Comparison of ENCODE assay signal across 8 mouse cellular contexts in genomic region chr17:23740598-23741021, GRCm38 (mm10). TPM values are rescaled to one million over a fixed set of nuclear protein-coding genes. Genes with fewer than 3 reads are reported as not detected.
A peak's percentile ranks its signal among the peaks of the same experiment; 100 is the strongest.
DNase-seq lines count a peak whose midpoint lies in the region; ATAC-seq and TF ChIP-seq lines count a peak whose summit lies in the region.

Paqr4 (minus strand) TSS chr17:23740867.

- WGBS in embryonic facial prominence, embryonic 15.5 days = 5% methylated on average over 13 of the region's 13 CpGs
- WGBS in hindbrain, embryonic 10.5 days = 9% methylated on average over 13 of the region's 13 CpGs
- WGBS in neural tube, embryonic 14.5 days = 4% methylated on average over 13 of the region's 13 CpGs

- H3K27me3 ChIP-seq in embryonic facial prominence, embryonic 15.5 days = peaks cover 54% of the 10 kb centered on the region
- H3K27me3 ChIP-seq in hindbrain, embryonic 10.5 days (ENCODE audit: insufficient read depth, poor library complexity, severe bottlenecking) = peaks cover 85% of the 10 kb centered on the region
- H3K27me3 ChIP-seq in neural tube, embryonic 14.5 days (ENCODE audit: control insufficient read depth, insufficient read depth, low read length) = peaks cover 33% of the 10 kb centered on the region

- in situ Hi-C loops in ES-E14 (cut with MboI; ENCODE audit: low sequenced_read_pairs in 2 of 2, unreplicated experiment in 2 of 2) = no loop called here

- ATAC-seq in embryonic facial prominence, embryonic 15.5 days (ENCODE audit: insufficient number of reproducible peaks, low FRiP score, low TSS enrichment, low read depth) = peak; percentile 25
- peak; percentile 16 for ATAC-seq in neural tube, embryonic 14.5 days (ENCODE audit: low read depth)

- H3K9ac ChIP-seq in ES-E14 (ENCODE audit: insufficient read depth, low read depth, low read length, poor library complexity, severe bottlenecking) = peak within 1 kb of the TSS; percentile 45
- peak within 1 kb of the TSS; percentile 39 for H3K9ac ChIP-seq in embryonic facial prominence, embryonic 15.5 days
- H3K9ac ChIP-seq in neural tube, embryonic 14.5 days (replicated peaks; ENCODE audit: low read depth, low read length) = peak within 1 kb of the TSS; percentile 70

- H3K27ac ChIP-seq in gastrocnemius, adult 2 months = peak within 1 kb of the TSS; percentile 91
- no peak within 1 kb of the TSS for H3K27ac ChIP-seq in ES-E14 (ENCODE audit: insufficient read depth, low read depth, low read length, poor library complexity, severe bottlenecking)
- H3K27ac ChIP-seq in embryonic facial prominence, embryonic 15.5 days (replicated peaks) = peak within 1 kb of the TSS; percentile 55; the same call in 1 of the 2 replicates
- peak within 1 kb of the TSS; percentile 88 for H3K27ac ChIP-seq in hindbrain, embryonic 10.5 days
- H3K27ac ChIP-seq in neural tube, embryonic 14.5 days (ENCODE audit: low read depth, low read length) = peak within 1 kb of the TSS; percentile 40

- peaks cover 0 to 20% of the 10 kb centered on the region in 2 experiments; a peak in 1 of 4 replicates for H3K4me1 ChIP-seq in ES-E14 (ENCODE audit: control insufficient read depth in 2 of 2, insufficient read depth in 2 of 2, low read length in 2 of 2, poor library complexity in 1 of 2)
- peaks cover 59% of the 10 kb centered on the region for H3K4me1 ChIP-seq in embryonic facial prominence, embryonic 15.5 days
- H3K4me1 ChIP-seq in hindbrain, embryonic 10.5 days (replicated peaks) = peaks cover 60% of the 10 kb centered on the region
- peaks cover 27% of the 10 kb centered on the region for H3K4me1 ChIP-seq in neural tube, embryonic 14.5 days (ENCODE audit: control insufficient read depth, insufficient read depth, low read length)

- no peaks in the 10 kb centered on the region for H3K9me3 ChIP-seq in ES-E14 (ENCODE audit: control insufficient read depth, insufficient read depth, low read depth, low read length)
- no peaks in the 10 kb centered on the region for H3K9me3 ChIP-seq in embryonic facial prominence, embryonic 15.5 days (replicated peaks)
- peaks cover 4% of the 10 kb centered on the region; the same call in 1 of the 2 replicates for H3K9me3 ChIP-seq in hindbrain, embryonic 10.5 days
- H3K9me3 ChIP-seq in neural tube, embryonic 14.5 days (ENCODE audit: control insufficient read depth, low read length) = no peaks in the 10 kb centered on the region

- intact Hi-C loops in gastrocnemius, adult 2 months (cut with DNase I) = no loop called here
- intact Hi-C loops in gastrocnemius, postnatal 36 days (cut with DNase I) = loop anchor here (5.0 kb wide), 1 partner anchor 57 kb away; no protein-coding TSS in a partner anchor

- TF ChIP-seq CTCF in gastrocnemius, adult 2 months (IDR thresholded peaks at IDR 0.05) = no peak

- peak within 1 kb of the TSS; percentile 86 for H3K4me3 ChIP-seq in gastrocnemius, adult 2 months
- peak within 1 kb of the TSS; percentile 66 to 80 for H3K4me3 ChIP-seq in ES-E14 (ENCODE audit: insufficient read depth in 1 of 2, low read depth in 1 of 2, low read length in 2 of 2, poor library complexity in 1 of 2, severe bottlenecking in 1 of 2)
- H3K4me3 ChIP-seq in embryonic facial prominence, embryonic 15.5 days (replicated peaks) = peak within 1 kb of the TSS; percentile 60
- H3K4me3 ChIP-seq in hindbrain, embryonic 10.5 days = peak within 1 kb of the TSS; percentile 64
- H3K4me3 ChIP-seq in neural tube, embryonic 14.5 days (ENCODE audit: low read depth, low read length) = peak within 1 kb of the TSS; percentile 81

- DNase-seq in gastrocnemius, adult 2 months = no peak
- DNase-seq in gastrocnemius, postnatal 36 days = no peak
- DNase-seq in ES-E14 (ENCODE audit: low read depth, low spot score) (no peak), liver (peak; percentile 72)
- no peak for DNase-seq in hindbrain, embryonic 10.5 days (ENCODE audit: low spot score)
- no peak for DNase-seq in frontal cortex, postnatal 25 days (ENCODE audit: low spot score in 2 of 2)

- H3K4me2 ChIP-seq in embryonic facial prominence, embryonic 15.5 days (replicated peaks) = peak within 1 kb of the TSS; percentile 98
- peak within 1 kb of the TSS; percentile 79 for H3K4me2 ChIP-seq in neural tube, embryonic 14.5 days (ENCODE audit: low read depth, low read length)

- peaks cover 4% of the 10 kb centered on the region; the same call in 1 of the 2 replicates for H3K36me3 ChIP-seq in ES-E14 (ENCODE audit: control insufficient read depth, insufficient read depth, low read length, poor library complexity, severe bottlenecking)
- peaks cover 6% of the 10 kb centered on the region; the same call in 1 of the 2 replicates for H3K36me3 ChIP-seq in embryonic facial prominence, embryonic 15.5 days
- peaks cover 22% of the 10 kb centered on the region for H3K36me3 ChIP-seq in hindbrain, embryonic 10.5 days
- H3K36me3 ChIP-seq in neural tube, embryonic 14.5 days (ENCODE audit: control insufficient read depth, insufficient read depth, low read length) = peaks cover 12% of the 10 kb centered on the region

TF ChIP-seq in ES-E14, 5 proteins besides CTCF, POLR2A, EP300 and RAD21:
- TF ChIP-seq ZNF384 (IDR thresholded peaks at IDR 0.05; ENCODE audit: low read depth, low read length) (no peak), CHD2 (IDR thresholded peaks at IDR 0.05; ENCODE audit: low read depth, low read length) (no peak), ZC3H11A (IDR thresholded peaks at IDR 0.05; ENCODE audit: borderline replicate concordance, low read depth, low read length) (no peak), MAFK (IDR thresholded peaks at IDR 0.05; ENCODE audit: insufficient read depth, low read depth, low read length) (no peak), HCFC1 (IDR thresholded peaks at IDR 0.05; ENCODE audit: borderline replicate concordance, insufficient read depth, low read length) (no peak)

RNA-seq across cellular contexts. Expression of gene Paqr4, which starts in this region (rescaled TPM):
- 1 to 10 TPM; 2.7 to 4.0 TPM for total RNA-seq in gastrocnemius, adult 2 months (2021)
- 1 to 10 TPM; 3.6 to 4.0 TPM for total RNA-seq in gastrocnemius, postnatal 36 days (2021)
- 2.8 and 4.0 TPM in 2 replicates for total RNA-seq in ES-E14 (2012; rRNA removed)
- 20.9 and 27.2 TPM in 2 replicates for polyA plus RNA-seq in embryonic facial prominence, embryonic 15.5 days (2015; fragmentation: Nextera tagmentation; extraction: Ambion mirVana)
- 28.8 and 43.6 TPM in 2 replicates for polyA plus RNA-seq in hindbrain, embryonic 10.5 days (2016; fragmentation: Nextera tagmentation; extraction: Ambion mirVana)
- polyA plus RNA-seq in neural tube, embryonic 14.5 days (2014; fragmentation: Nextera tagmentation; extraction: Ambion mirVana) = 49.6 and 51.4 TPM in 2 replicates
